Mouse (Mus musculus): ENCODE results near the gene Esp34. TPM values are rescaled to one million over a fixed set of nuclear protein-coding genes. Genes with fewer than 3 reads are reported as not detected.

Gene Esp34
- not detected for total RNA-seq (2023)

DNA sequence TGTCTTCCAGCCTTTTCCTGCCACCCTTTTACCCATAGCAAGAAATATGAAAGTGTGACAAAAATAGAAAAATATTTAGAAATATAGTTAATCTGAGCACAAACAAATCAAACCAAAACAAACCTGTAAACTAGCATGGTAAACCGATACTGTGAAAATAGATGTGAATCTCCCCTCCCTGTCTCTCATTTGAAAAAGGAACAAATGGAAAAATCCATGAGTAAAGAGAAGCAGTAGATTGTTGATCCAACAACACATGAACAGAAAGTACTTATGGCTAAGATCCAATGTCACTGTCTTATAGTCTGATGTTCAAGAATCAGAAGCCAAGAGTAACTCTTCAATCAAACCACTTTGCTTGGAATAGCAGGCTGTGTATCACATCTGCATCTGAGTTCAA lies at the start of gene Esp34:
TSS of gene Esp34 (plus strand) at position 301 of the 400 bp plus-strand sequence.

Other genes starting within 250 kb of the Esp34 start
- not detected for gene Olfr137, start 246.6 kb upstream of the Esp34 start, total RNA-seq (2023)
- gene Olfr136, start 224.4 kb upstream of the Esp34 start, total RNA-seq (2023) = not detected
- gene Esp36, start 134.0 kb upstream of the Esp34 start, total RNA-seq (2023) = not detected
- not detected for gene Esp31, start 85.3 kb downstream of the Esp34 start, total RNA-seq (2023)